Mouse (Mus musculus) ovary, adult 2 months (tissue): ENCODE data around the gene As3mt. TPM values are rescaled to one million over a fixed set of nuclear protein-coding genes. Genes with fewer than 3 reads are reported as not detected.

Source experiments
- polyA plus RNA-seq: library from polyadenylated mRNA; depleted of rRNA; stranded (reverse); fragments of >200 nt; gene quantifications from 2 replicates; pipeline ENCODE4 v1.2.3, GENCODE M21; 2012; rRNA removed

As3mt gene
- polyA plus RNA-seq: 7.3 and 9.9 TPM in 2 replicates

DNA sequence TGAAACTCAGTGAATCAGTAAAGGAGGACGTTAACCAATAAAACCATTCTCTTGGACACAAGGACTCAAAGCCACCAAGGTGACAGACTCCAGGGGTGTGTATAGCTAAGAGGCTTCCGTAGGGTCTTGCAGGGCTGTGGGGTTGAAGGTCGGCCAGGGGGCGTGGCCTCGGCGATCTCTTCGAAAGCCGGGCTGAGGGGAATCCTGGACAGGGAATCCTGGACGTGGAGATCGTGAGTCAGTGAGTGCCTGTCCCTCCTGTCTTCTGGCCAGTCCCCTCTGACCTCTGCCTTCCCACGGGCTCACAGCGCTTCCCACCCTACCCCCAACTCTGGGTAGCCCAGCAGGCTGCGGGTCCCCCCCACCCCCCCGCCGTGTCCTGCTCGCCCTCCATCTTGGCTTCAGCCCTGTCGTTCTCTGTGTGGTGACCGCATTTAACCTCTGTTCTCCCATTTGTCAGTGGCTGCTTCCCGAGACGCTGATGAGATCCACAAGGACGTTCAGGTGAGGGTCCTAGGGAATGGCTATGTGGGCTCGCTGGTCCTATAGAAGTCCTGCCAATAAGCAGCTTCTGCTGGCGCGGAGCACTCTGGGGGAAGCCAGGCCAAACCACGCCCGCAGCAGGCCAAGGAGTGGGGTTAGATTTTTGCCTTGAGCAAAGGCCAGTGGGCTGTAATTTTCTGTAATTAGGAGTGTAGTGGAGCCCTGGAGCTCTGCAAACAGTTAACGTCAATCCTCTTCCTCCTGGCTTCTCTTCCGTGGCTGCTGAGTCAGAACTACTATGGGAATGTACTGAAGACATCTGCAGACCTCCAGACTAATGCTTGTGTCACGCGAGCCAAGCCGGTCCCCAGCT, at the start of gene As3mt:
Gene As3mt (plus strand): TSS at position 163 of the 856 bp plus-strand sequence.

DNA sequence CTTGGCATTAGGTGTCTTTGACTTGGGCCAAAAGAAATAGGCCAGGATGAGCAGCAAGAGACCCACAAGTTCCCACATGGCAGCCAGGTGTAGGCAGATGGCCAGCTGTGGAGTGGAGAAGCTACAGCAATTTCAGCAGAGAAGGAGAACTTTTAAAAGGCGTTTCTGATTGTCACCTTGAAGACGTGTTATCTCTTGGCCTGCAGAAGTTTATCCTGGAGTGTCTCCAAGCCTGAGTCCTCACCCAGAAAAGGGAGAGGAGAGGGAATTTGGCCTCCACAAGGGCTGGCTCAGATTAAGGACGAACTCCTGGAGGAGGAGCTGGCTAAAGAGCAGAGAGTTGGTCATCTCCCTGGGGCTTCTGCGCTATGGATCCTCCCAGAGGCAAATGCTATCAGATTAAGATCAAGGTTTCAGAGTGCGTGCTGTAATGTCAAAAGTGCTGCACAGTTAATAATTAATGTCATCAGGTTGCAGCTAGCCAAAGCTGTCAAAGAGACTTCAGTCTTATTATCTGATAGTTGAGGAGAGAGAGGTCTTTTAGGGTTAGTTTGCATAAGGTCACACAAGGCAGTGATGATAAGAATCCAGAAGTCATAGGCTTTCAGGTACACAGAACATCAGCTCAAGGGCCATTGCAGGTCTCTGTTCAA, 34.4 kb upstream of the As3mt start, which contains the start of gene Cyp17a1:
Gene Cyp17a1 (minus strand): TSS at position 407 of the 653 bp plus-strand sequence.

GRCm38 (mm10) chr19:46689460-46690372, 17.5 kb upstream of the As3mt start, which contains the start of gene Borcs7:
Gene Borcs7, plus strand, starts transcription at chr19:46689906.

DNA sequence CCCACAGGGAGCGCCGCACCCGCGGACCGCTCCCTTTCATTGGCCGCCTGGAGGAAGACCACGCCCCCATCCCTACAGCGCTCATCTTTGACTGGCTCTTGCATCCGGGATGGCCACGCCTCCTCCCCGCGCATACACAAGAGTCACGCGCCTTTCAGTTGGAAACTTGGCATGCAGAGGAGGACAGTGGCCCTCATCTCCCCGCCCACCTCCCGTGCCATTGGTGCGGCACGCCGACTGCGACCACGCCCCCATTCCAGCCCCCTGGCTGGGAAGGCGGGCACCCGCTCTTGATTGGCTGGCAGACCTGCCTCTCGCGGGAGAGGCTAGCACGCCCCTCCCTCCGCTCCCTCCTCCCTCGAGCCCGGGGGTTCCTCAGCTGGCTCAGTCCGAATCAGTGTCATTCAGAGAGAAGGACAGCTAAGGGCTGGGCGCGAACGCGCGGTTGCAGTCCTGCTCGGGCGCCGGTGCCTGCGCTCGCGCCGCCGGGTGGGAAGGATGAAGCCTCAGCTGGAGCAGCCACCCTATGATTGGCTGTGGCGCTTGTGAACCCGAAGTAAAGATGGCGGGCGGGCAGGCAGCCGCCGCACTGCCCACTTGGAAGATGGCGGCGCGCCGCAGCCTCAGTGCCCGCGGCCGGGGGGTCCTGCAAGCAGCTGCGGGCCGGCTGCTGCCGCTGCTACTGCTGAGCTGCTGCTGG, 54.1 kb downstream of the As3mt start, which contains the start of gene Cnnm2:
Gene Cnnm2 (plus strand): TSS at position 350 of the 700 bp plus-strand sequence.

Other genes starting within 250 kb of the As3mt start
- gene Trim8, start 205.8 kb upstream of the As3mt start, polyA plus RNA-seq: 113 and 125 TPM in 2 replicates
- gene Arl3, start 134.3 kb upstream of the As3mt start, polyA plus RNA-seq: 17.9 and 22.2 TPM in 2 replicates
- gene Sfxn2, start 134.1 kb upstream of the As3mt start, polyA plus RNA-seq: 8.1 and 9.3 TPM in 2 replicates
- gene Wbp1l, start 108.4 kb upstream of the As3mt start, polyA plus RNA-seq: 64.5 and 85.6 TPM in 2 replicates
- gene Cyp17a1, start 34.3 kb upstream of the As3mt start, polyA plus RNA-seq: 208 and 263 TPM in 2 replicates
- 4.4 and 4.8 TPM in 2 replicates for gene Borcs7, start 17.6 kb upstream of the As3mt start, polyA plus RNA-seq
- 32.5 and 37.0 TPM in 2 replicates for gene Cnnm2, start 54.1 kb downstream of the As3mt start, polyA plus RNA-seq